Mouse (Mus musculus): ENCODE results near the gene Tspan5.

GRCm38 (mm10) chr3:138880999-138881724 lies 139.2 kb downstream of the Tspan5 start:
- TF ChIP-seq CTCF (IDR thresholded peaks at IDR 0.05; ENCODE audit: low read depth) (no peak), EP300 (IDR thresholded peaks at IDR 0.05; ENCODE audit: low read depth) (no peak)
